Mouse (Mus musculus): ENCODE measurements around the gene Filip1l. TPM values are rescaled to one million over a fixed set of nuclear protein-coding genes. Genes with fewer than 3 reads are reported as not detected.
"Not testable (repeated sequence)": the region's sequence is repeated elsewhere in the genome, so short reads cannot be mapped to it uniquely, and the experiment has no call there.

Filip1l gene
- polyA plus RNA-seq, 2 experiments from 2014 or later: 14.2 to 14.9 TPM

- no peak for ATAC-seq
Observed at GRCm38 (mm10) chr16:57353932-57354331, 1.0 kb downstream of the Filip1l start.

- ATAC-seq: no peak
Observed at GRCm38 (mm10) chr16:57356454-57356853, 3.6 kb downstream of the Filip1l start.

GRCm38 (mm10) chr16:57357011-57357410, 4.1 kb downstream of the Filip1l start:
- ATAC-seq: no peak

GRCm38 (mm10) chr16:57359251-57359650, 6.4 kb downstream of the Filip1l start:
- no peak for ATAC-seq

- no peak for ATAC-seq
Observed at GRCm38 (mm10) chr16:57360785-57361184, 7.9 kb downstream of the Filip1l start.

- no peak for ATAC-seq
Observed at GRCm38 (mm10) chr16:57362679-57363401, 9.9 kb downstream of the Filip1l start.

GRCm38 (mm10) chr16:57364498-57364897, 11.6 kb downstream of the Filip1l start:
- ATAC-seq: no peak

- ATAC-seq: no peak
Observed at GRCm38 (mm10) chr16:57366141-57366540, 13.2 kb downstream of the Filip1l start.

- no peak for ATAC-seq
Observed at GRCm38 (mm10) chr16:57366941-57367694, 14.2 kb downstream of the Filip1l start.

GRCm38 (mm10) chr16:57369846-57370496, 17.1 kb downstream of the Filip1l start:
- no peak for ATAC-seq

GRCm38 (mm10) chr16:57372156-57372555, 19.3 kb downstream of the Filip1l start:
- ATAC-seq: no peak

GRCm38 (mm10) chr16:57375248-57375837, 22.4 kb downstream of the Filip1l start:
- ATAC-seq: no peak

GRCm38 (mm10) chr16:57378631-57379330, 25.9 kb downstream of the Filip1l start:
- no peak for ATAC-seq

GRCm38 (mm10) chr16:57383266-57383971, 30.5 kb downstream of the Filip1l start:
- ATAC-seq: no peak

GRCm38 (mm10) chr16:57384274-57384673, 31.4 kb downstream of the Filip1l start:
- ATAC-seq: no peak

GRCm38 (mm10) chr16:57389566-57390251, 36.8 kb downstream of the Filip1l start:
- ATAC-seq: no peak

GRCm38 (mm10) chr16:57391171-57391570, 38.3 kb downstream of the Filip1l start:
- not testable (repeated sequence) for ATAC-seq

GRCm38 (mm10) chr16:57392461-57392860, 39.6 kb downstream of the Filip1l start:
- ATAC-seq: no peak

GRCm38 (mm10) chr16:57393161-57393560, 40.3 kb downstream of the Filip1l start:
- ATAC-seq: no peak

GRCm38 (mm10) chr16:57396249-57396648, 43.4 kb downstream of the Filip1l start:
- ATAC-seq: no peak

- no peak for ATAC-seq
Observed at GRCm38 (mm10) chr16:57397845-57398244, 45.0 kb downstream of the Filip1l start.

Data from CD4-positive, CD25-positive, alpha-beta regulatory T cell, adult 4 months (primary cell).